Mouse (Mus musculus): ENCODE results near the gene Nuak2. TPM values are rescaled to one million over a fixed set of nuclear protein-coding genes. Genes with fewer than 3 reads are reported as not detected.
A peak's percentile ranks its signal among the peaks of the same experiment; 100 is the strongest.

The Nuak2 gene
- polyA plus RNA-seq, 1 experiment from 2014 or later: 94.9 TPM

DNA sequence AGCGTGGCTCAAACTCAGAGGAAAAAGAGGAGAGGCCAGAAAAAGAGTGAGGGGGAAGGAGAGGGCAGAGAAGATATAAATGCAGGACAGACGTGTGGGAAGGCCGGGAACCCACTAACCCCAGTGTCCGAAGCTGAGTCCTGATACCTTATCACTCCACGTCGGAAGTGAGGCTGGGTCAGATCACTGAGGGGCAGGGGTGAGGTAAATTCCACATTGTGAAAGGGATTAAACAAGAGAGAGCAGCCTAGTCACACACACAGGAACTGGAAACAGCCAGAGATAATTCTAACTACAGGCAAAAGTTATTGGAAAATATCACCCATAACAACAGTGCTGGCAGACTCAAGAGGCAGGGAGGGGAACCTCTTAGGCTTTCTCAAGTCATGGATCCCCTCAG lies 46.0 kb downstream of the Nuak2 start:
- H3K4me1 ChIP-seq: peaks cover 11% of the 10 kb centered on the region
- no peak for ATAC-seq (ENCODE audit: low FRiP score, low read depth)
- no peaks in the 10 kb centered on the region for H3K27me3 ChIP-seq
- H3K9ac ChIP-seq (replicated peaks): no peak overlapping the region
- H3K27ac ChIP-seq (replicated peaks): no peak overlapping the region
- H3K36me3 ChIP-seq: peaks cover 63% of the 10 kb centered on the region
- WGBS: 81% methylated on average over 6 of the region's 6 CpGs
- H3K9me3 ChIP-seq: no peaks in the 10 kb centered on the region
- no peak overlapping the region for H3K4me3 ChIP-seq
- H3K4me2 ChIP-seq (replicated peaks): no peak overlapping the region

DNA sequence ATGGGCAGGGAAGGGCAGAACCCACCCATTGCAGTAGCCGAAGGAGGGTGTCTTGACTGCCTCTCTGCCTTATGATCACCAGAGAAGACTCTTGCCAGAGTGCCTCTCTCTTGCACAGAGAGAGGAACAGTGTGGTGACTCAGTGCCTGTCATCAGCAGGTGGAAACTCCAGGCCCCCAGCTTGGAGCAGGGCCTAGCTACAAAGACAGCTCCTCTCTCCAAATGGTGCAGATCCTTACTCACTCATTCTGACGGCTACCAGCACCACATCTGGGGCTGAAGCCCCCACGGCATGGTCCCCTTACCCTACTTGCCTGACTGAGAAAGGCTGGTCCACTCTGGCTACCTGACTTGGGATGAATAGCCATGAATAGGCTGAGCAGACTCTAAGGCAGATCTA lies 48.5 kb downstream of the Nuak2 start:
- no peaks in the 10 kb centered on the region for H3K27me3 ChIP-seq
- WGBS: 89% methylated on average over 3 of the region's 3 CpGs
- peaks cover 15% of the 10 kb centered on the region for H3K4me1 ChIP-seq
- no peaks in the 10 kb centered on the region for H3K9me3 ChIP-seq
- H3K9ac ChIP-seq (replicated peaks): no peak overlapping the region
- H3K27ac ChIP-seq (replicated peaks): no peak overlapping the region
- peaks cover 40% of the 10 kb centered on the region for H3K36me3 ChIP-seq
- no peak overlapping the region for H3K4me2 ChIP-seq (replicated peaks)
- no peak for ATAC-seq (ENCODE audit: low FRiP score, low read depth)
- no peak overlapping the region for H3K4me3 ChIP-seq

DNA sequence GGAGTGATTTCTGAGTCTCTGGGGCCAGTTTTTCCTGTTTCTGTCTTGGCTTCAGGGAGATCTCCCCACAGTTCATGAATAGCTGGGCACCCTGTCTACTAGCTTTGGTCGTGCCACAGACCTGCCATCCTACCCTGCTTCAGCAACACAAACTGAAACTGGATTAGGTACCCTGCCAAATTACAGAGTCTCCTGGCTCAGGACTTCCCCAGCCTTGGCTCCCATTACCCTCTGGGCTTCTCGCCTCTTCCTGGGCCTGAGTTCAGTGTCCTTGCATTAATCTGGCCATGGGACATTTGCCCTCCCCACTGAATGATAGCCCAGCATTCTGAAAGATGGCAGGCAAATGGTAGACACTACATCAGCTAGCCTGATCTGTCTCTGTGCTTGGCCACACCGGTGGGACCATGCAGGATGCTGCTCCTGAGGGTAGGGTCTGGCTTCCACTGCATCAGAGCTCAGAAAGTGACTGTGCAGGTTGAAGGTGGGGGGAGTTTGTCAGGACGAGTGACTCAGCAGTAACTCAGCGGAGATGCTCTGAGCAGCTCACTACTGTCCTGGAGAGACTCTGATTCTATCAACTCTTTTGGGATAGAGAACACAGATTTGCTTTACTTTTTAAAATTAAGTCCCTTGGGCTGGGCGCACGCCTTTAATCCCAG lies 49.1 kb downstream of the Nuak2 start:
- 90% methylated on average over 7 of the region's 7 CpGs for WGBS
- H3K27me3 ChIP-seq: no peaks in the 10 kb centered on the region
- H3K9me3 ChIP-seq: no peaks in the 10 kb centered on the region
- H3K4me3 ChIP-seq: no peak overlapping the region
- peaks cover 15% of the 10 kb centered on the region for H3K4me1 ChIP-seq
- no peak overlapping the region for H3K27ac ChIP-seq (replicated peaks)
- H3K9ac ChIP-seq (replicated peaks): no peak overlapping the region
- H3K4me2 ChIP-seq (replicated peaks): no peak overlapping the region
- no peak for ATAC-seq (ENCODE audit: low FRiP score, low read depth)
- peaks cover 34% of the 10 kb centered on the region for H3K36me3 ChIP-seq

DNA sequence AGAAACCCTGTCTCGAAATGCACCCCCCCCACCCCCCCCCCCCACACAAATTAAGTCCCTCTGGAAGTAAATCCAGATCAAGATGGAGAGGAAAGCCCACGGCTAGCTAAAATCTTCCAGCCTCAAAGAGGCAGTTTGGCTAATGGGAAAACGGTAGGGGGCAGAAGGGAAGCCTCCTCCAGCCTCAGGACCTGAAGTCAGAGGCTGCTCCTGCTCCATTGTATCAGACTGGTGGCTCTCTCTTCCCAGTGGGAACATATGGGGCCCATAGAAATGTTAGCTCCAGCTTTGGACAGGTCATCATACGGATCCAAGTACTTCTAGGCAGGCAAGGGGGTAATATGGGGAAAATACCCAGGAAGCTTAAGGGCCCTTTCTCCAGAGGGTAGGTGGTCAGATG lies 49.7 kb downstream of the Nuak2 start:
- no peak overlapping the region for H3K27ac ChIP-seq (replicated peaks)

DNA sequence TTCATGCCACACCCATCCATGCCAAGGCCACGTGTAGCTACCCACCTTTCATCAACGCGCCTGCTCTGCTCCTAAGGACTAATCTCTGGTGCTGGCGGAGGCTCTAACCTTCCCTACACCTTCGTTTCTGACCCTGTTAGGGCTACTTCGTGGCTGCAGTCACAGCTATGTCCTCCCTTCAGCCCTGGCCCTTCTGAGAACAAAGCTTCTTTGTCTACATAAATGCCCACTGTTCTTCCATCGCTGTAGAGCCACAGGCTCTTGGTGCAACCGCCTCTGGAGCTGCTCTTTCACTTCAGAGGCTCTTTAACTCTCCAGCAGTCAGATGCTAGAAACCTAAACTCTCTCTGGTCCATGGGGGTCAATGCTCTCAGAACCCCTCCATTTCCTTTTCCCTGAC lies 50.3 kb downstream of the Nuak2 start:
- no peaks in the 10 kb centered on the region for H3K9me3 ChIP-seq
- H3K9ac ChIP-seq (replicated peaks): no peak overlapping the region
- H3K36me3 ChIP-seq: peaks cover 29% of the 10 kb centered on the region
- H3K27ac ChIP-seq (replicated peaks): 0 out of 2 replicates have a peak overlapping the region, but pooled peaks have one; percentile 49
- H3K27me3 ChIP-seq: no peaks in the 10 kb centered on the region
- ATAC-seq (ENCODE audit: low FRiP score, low read depth): no peak
- WGBS: 64% methylated on average over 8 of the region's 8 CpGs
- H3K4me2 ChIP-seq (replicated peaks): no peak overlapping the region
- H3K4me3 ChIP-seq: no peak overlapping the region
- H3K4me1 ChIP-seq: peaks cover 19% of the 10 kb centered on the region

More for the DNA sequence above, 49.7 kb downstream of the Nuak2 start:
- no peaks in the 10 kb centered on the region for H3K27me3 ChIP-seq
- H3K4me1 ChIP-seq: peaks cover 17% of the 10 kb centered on the region
- ATAC-seq (ENCODE audit: low FRiP score, low read depth): no peak
- H3K9ac ChIP-seq (replicated peaks): no peak overlapping the region
- H3K4me3 ChIP-seq: no peak overlapping the region
- peaks cover 32% of the 10 kb centered on the region for H3K36me3 ChIP-seq
- H3K9me3 ChIP-seq: no peaks in the 10 kb centered on the region
- no peak overlapping the region for H3K4me2 ChIP-seq (replicated peaks)
- 35% methylated on average over 4 of the region's 4 CpGs for WGBS

DNA sequence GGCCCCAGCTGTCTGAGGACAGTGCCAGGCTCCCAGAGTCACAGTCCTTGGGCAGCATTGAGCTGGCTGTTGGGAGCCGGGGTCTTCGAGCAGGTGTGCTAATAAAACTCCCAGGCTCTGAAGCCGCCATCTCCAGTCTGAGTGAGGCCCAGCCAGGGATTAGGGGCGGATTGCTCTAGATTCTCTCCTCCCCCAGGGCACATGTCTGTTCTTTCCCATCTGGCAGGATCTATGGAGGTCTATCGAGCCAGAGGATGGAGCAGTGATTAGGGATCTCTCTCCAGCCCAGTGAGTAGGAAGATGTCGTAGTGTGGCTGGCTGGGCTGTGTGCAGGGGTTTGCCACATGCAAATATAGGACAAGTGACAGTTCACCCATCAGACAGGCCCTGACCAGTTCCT lies 51.0 kb downstream of the Nuak2 start:
- Histone ChIP-seq H3K4me1 (peaks cover 26% of the 10 kb centered on the region), H3K36me3 (peaks cover 23% of the 10 kb centered on the region; the same call in 1 of the 2 replicates), H3K4me2 (replicated peaks) (no peak overlapping the region), H3K27ac (replicated peaks) (peak overlapping the region; percentile 49), H3K9ac (replicated peaks) (no peak overlapping the region), H3K27me3 (no peaks in the 10 kb centered on the region), H3K4me3 (no peak overlapping the region), H3K9me3 (no peaks in the 10 kb centered on the region)
- WGBS: 86% methylated on average over 6 of the region's 6 CpGs
- ATAC-seq (ENCODE audit: low FRiP score, low read depth): no peak

DNA sequence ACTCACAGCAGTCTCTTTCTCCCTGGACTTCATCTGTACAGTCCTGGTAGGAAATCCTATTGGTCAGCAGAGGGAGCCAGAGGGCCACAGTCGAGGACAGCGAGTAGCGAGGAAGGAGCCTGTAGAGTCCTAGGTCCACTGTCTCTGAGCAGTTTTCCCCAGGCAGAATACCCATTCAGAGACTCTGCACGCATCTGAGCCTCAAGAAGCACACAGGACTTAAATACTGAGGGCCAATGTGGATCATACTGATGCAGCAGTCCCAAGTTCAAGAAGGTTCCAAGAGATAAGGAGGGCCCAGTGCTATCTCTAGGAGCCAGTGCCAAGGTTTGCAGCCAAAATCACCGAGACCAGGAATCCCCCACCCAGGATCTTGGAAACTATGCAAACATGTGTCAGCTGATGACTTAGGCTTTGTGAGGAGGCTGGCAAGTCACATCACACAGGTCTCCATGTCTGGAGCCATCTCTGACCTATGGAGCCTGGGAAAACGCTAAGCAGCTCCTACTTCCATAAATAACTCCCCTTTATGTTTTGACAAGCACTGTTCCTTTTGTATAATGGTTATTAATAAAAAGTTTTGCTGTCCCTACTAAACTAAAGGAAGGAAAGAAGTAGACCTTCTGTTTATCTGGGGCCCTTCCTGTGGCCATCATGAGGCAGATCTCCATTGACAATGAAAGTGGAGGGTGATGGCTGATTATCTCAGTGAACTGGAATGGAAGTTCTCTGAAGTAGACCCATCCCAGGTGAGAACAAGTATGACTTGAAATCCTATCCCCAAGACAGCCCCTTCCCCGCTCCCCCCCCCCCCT lies 52.0 kb downstream of the Nuak2 start:
- peak; percentile 79 for ATAC-seq (ENCODE audit: low FRiP score, low read depth)
- H3K27ac ChIP-seq (replicated peaks): 0 out of 2 replicates have a peak overlapping the region, but pooled peaks have one; percentile 49
- H3K4me2 ChIP-seq (replicated peaks): no peak overlapping the region
- peaks cover 35% of the 10 kb centered on the region for H3K4me1 ChIP-seq
- no peak overlapping the region for H3K4me3 ChIP-seq
- H3K9ac ChIP-seq (replicated peaks): no peak overlapping the region
- WGBS: 40% methylated on average over 7 of the region's 7 CpGs
- peaks cover 16% of the 10 kb centered on the region; the same call in 1 of the 2 replicates for H3K36me3 ChIP-seq
- H3K27me3 ChIP-seq: no peaks in the 10 kb centered on the region
- H3K9me3 ChIP-seq: no peaks in the 10 kb centered on the region

DNA sequence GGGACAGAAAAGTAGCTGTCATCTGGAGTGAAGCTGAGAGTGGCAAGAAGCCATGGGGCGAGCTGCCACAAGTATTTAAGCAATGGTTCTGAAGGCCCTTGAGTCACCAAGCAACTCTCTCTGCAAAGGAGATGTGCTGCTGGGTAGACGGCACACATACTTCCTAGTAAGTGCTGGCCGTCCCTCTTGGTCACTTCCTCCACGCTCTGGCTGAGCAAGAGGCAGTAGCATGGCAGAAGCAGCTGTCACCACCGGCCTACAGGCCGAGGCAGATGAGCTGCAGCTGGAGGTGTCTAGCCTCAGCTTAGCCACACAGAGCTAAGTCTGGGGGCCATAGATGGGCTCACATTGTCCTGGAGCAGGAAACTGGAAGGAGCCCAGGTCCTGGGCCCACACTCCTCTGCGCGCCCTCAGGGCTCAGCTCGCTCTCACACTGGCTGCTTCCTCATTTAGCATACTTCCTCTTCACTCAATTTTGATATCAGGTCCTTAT lies 54.8 kb downstream of the Nuak2 start:
- H3K9ac ChIP-seq (replicated peaks): no peak overlapping the region
- H3K36me3 ChIP-seq: peaks cover 10% of the 10 kb centered on the region; the same call in 1 of the 2 replicates
- H3K27ac ChIP-seq (replicated peaks): peak overlapping the region; percentile 83
- no peak for ATAC-seq (ENCODE audit: low FRiP score, low read depth)
- no peak overlapping the region for H3K4me2 ChIP-seq (replicated peaks)
- peaks cover 64% of the 10 kb centered on the region for H3K4me1 ChIP-seq
- WGBS: 84% methylated on average over 9 of the region's 9 CpGs
- H3K9me3 ChIP-seq: no peaks in the 10 kb centered on the region
- H3K4me3 ChIP-seq: no peak overlapping the region
- H3K27me3 ChIP-seq: no peaks in the 10 kb centered on the region

DNA sequence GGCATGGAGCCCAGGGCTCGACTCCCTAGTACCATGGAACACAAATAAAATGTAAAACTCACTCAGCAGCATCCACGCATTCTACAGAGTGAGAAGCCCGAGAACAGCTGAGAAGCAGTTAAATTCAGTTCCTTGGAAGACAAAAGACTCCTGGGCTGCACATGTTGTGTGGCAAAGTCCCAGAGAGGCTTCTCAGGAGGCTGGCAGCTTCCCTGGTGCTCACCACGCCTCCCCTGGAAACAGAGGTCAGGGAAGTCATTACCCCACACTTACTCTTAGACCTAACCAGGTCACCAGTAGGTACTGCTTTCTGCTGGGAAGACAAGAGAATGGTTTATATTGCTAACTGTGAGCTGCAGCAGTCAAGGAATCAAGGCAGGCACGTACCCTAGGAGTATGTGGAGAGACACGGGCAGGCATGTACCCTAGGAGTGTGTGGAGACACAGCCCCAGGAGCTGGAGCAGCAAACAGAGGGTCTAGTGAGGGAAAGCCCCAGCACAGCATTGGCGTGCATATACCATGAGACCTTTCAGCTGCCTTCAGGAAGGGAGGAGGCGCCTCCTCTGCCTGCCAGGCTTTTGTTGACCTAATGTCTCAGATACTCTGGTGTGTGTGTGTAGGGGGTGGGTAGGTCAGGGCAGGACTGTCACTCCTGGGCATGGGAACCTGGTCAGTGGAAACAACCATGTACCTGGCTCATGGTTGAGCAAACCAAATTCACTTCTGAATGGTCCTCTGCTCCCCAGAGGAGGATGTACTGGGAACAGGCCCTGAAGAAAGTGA lies 55.6 kb downstream of the Nuak2 start:
- Histone ChIP-seq H3K36me3 (0 out of 2 replicates have a peak, but pooled peaks cover 10% of the 10 kb centered on the region), H3K4me3 (no peak overlapping the region), H3K27me3 (no peaks in the 10 kb centered on the region), H3K4me2 (replicated peaks) (no peak overlapping the region), H3K9ac (replicated peaks) (peak overlapping the region; percentile 25; the same call in 1 of the 2 replicates), H3K4me1 (peaks cover 63% of the 10 kb centered on the region), H3K27ac (replicated peaks) (peak overlapping the region; percentile 83), H3K9me3 (no peaks in the 10 kb centered on the region)
- ATAC-seq (ENCODE audit: low FRiP score, low read depth): 0 out of 2 replicates have a peak, but pooled peaks have one; percentile 16
- WGBS: 54% methylated on average over 8 of the region's 8 CpGs

DNA sequence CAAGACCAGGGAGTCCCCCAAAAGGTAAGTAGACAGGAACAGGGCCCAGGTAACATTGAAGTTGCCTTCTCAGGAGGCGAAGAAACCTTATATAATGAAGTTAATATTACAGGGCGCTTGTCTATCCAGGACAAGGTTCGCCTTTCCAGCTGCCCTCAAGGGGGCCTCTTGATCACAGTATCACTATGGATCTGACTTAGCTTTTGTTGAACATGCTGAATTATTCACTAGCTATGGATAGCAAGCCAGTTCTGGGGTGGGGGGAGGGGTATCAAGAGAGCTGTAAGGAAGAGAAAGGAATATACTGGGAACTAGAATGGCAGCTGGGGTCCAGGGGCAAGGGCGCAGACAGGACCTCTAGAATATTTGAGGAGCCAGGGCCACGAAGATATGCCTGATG lies 56.4 kb downstream of the Nuak2 start:
- Histone ChIP-seq H3K36me3 (peaks cover 17% of the 10 kb centered on the region; the same call in 1 of the 2 replicates), H3K27me3 (no peaks in the 10 kb centered on the region), H3K27ac (replicated peaks) (peak overlapping the region; percentile 83), H3K9me3 (no peaks in the 10 kb centered on the region), H3K9ac (replicated peaks) (peak overlapping the region; percentile 35; the same call in 1 of the 2 replicates), H3K4me1 (peaks cover 58% of the 10 kb centered on the region), H3K4me2 (replicated peaks) (no peak overlapping the region), H3K4me3 (no peak overlapping the region)
- 62% methylated on average over 5 of the region's 5 CpGs for WGBS
- ATAC-seq (ENCODE audit: low FRiP score, low read depth): peak; percentile 45; the same call in 1 of the 2 replicates

DNA sequence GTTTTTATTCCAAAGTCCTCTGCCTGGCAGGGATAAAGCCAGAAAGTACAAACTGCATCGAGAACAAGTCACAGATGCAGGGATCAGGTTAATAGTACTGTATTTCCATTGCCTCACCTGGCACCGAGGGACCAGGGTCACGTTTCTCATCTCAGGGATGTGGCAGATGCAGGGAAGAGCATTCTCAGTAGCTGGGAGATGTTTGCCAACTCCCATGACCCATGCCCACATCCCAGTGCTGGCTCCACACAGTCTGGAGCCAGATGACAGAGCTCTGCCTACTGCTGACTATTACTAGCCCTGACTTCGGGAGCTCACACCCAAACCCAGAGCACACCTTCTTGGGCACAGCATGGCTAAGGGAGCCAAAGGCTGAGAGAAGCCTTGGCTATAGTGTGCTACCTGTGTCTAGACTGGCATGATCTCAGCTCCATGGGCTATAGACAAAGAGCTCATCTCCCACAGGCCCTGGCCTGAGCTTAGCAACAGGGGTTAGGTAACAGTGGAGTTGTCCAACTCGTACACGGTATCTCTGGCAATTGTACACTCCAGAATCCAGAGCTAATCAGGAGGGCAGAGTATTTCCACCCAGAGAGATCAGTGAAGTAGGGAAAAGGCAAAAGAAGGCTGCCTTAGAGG lies 57.1 kb downstream of the Nuak2 start:
- Histone ChIP-seq H3K27ac (replicated peaks) (peak overlapping the region; percentile 83), H3K9me3 (no peaks in the 10 kb centered on the region), H3K4me3 (no peak overlapping the region), H3K36me3 (peaks cover 24% of the 10 kb centered on the region; the same call in 1 of the 2 replicates), H3K4me1 (peaks cover 58% of the 10 kb centered on the region), H3K4me2 (replicated peaks) (no peak overlapping the region), H3K27me3 (no peaks in the 10 kb centered on the region), H3K9ac (replicated peaks) (peak overlapping the region; percentile 35; the same call in 1 of the 2 replicates)
- ATAC-seq (ENCODE audit: low FRiP score, low read depth): no peak
- 87% methylated on average over 6 of the region's 6 CpGs for WGBS

Measured in midbrain, embryonic 12.5 days (tissue).